Mouse (Mus musculus) lung, postnatal 0 days (tissue): ENCODE results near the gene Actrt3.

Experiments
- CTCF ChIP-seq: IDR thresholded peaks from 2 replicates; pipeline ENCODE4 v1.5.1; 2016; ENCODE audit warnings: antibody characterized with exemption, mild to moderate bottlenecking
- EP300 ChIP-seq: IDR thresholded peaks from 2 replicates; pipeline ENCODE4 v1.6.1; 2016; ENCODE audit warnings: antibody characterized with exemption, mild to moderate bottlenecking, control low read depth

DNA sequence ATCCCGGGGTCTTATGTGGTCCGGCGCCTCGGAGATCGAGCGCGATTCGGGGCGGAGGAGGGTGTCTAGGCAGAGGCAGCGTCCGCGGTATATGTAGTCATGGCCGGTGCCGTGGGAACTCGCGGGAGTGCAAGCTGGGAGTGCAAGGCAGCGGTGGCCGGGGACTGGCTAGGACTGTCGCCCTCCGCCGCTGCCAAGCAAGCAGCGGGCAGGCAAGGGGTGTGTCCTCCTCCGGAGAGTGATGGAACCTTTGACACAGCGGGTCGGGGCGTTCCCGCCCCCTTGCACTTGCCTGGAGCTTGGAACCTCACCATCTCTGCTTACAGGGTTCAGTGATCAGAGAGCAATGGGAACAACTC is 3.0 kb upstream of the Actrt3 start:
- TF ChIP-seq EP300 (no peak), CTCF (0 out of 2 replicates have a peak, but pooled peaks have one; percentile 24)
